Mouse (Mus musculus) heart, embryonic 12.5 days (tissue): ENCODE measurements around the gene Hcn2. TPM values are rescaled to one million over a fixed set of nuclear protein-coding genes. Genes with fewer than 3 reads are reported as not detected.
A peak's percentile ranks its signal among the peaks of the same experiment; 100 is the strongest.
"Not testable (repeated sequence)": the region's sequence is repeated elsewhere in the genome, so short reads cannot be mapped to it uniquely, and the experiment has no call there.

Experiments used
- ATAC-seq: fragments of 200-750 bp; cut with Nextera tagmentation; 2 replicates; pipeline ENCODE4 v1.8.0; 2017; ENCODE audit warnings: moderate TSS enrichment, moderate library complexity; ENCODE audit not compliant: insufficient number of reproducible peaks, low FRiP score
- H3K27ac ChIP-seq: fragments of 300-500 bp; sonication (generic); 2 replicates; pipeline ENCODE4 v1.5.1; 2016; ENCODE audit warnings: mild to moderate bottlenecking, moderate library complexity; ENCODE audit not compliant: poor library complexity, severe bottlenecking
- H3K27me3 ChIP-seq: fragments of 300-500 bp; sonication (generic); replicated peaks from 2 replicates; pipeline ENCODE4 v1.6.1; 2016; ENCODE audit warnings: mild to moderate bottlenecking, moderate library complexity
- H3K36me3 ChIP-seq: fragments of 300-500 bp; sonication (generic); 2 replicates; pipeline ENCODE4 v1.6.1; 2016; ENCODE audit warnings: mild to moderate bottlenecking, moderate library complexity
- H3K4me1 ChIP-seq: fragments of 300-500 bp; sonication (generic); replicated peaks from 2 replicates; pipeline ENCODE4 v1.6.1; 2016; ENCODE audit warnings: mild to moderate bottlenecking
- H3K4me2 ChIP-seq: fragments of 300-500 bp; sonication (generic); 2 replicates; pipeline ENCODE4 v1.6.1; 2016; ENCODE audit warnings: mild to moderate bottlenecking, moderate library complexity
- H3K4me3 ChIP-seq: fragments of 300-500 bp; sonication (generic); 2 replicates; pipeline ENCODE4 v1.5.1; 2016; ENCODE audit warnings: mild to moderate bottlenecking
- H3K9ac ChIP-seq: fragments of 300-500 bp; sonication (generic); 2 replicates; pipeline ENCODE4 v1.6.1; 2016; ENCODE audit warnings: mild to moderate bottlenecking, moderate library complexity
- H3K9me3 ChIP-seq: fragments of 300-500 bp; sonication (generic); replicated peaks from 2 replicates; pipeline ENCODE4 v1.6.1; 2016; ENCODE audit warnings: mild to moderate bottlenecking, moderate library complexity
- WGBS: fragments of 180-500 bp; shearing (Covaris S2); methylation state at CpG from one replicate; pipeline ENCODE4 v1.1.7; 2016; 5-methylcytosine and 5-hydroxymethylcytosine counted together
- polyA plus RNA-seq: library from polyadenylated mRNA; unstranded; fragments of >200 nt; fragmentation: Nextera tagmentation; extraction: Ambion mirVana; gene quantifications from 2 replicates; pipeline ENCODE4 v1.2.1, GENCODE M21; 2016

Hcn2 gene
- polyA plus RNA-seq, 1 experiment from 2014 or later: not detected

DNA sequence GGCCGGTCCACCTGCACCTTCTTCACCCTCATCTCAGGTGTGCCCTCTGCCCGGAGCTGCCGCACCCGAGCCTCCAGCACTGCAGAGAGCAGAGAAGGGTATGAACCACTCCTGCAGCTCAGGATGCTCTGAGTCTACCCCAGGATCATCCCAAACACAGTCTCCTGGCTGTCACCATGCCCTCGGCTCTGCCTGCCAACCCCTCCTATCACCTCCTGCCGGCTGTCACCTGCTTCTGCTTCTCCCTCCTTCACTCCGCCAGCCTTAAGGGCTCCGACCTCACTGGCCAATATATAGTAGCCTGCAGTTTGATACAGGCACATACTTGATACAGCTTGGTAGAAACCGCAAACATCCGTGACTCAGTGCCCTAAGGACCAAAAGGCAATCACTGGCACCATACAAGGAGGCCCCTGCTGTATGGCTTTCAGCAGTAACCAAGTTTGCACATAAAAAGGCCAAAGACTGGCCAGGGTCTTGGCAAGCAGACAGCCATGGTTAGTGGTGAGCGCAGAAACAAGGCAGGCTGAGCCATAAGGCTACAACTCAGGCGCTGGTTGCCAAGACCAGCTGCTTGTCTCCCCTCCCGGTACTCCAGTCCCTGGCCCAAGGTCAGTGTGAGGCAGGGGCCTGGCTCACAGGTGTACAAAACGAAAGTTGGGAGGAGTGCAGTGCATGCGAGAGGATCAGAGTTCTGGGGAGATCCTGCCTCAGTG, 27.4 kb downstream of the Hcn2 start:
- no peaks in the 10 kb centered on the region for H3K27me3 ChIP-seq
- no peak for ATAC-seq
- no peak overlapping the region for H3K4me3 ChIP-seq

DNA sequence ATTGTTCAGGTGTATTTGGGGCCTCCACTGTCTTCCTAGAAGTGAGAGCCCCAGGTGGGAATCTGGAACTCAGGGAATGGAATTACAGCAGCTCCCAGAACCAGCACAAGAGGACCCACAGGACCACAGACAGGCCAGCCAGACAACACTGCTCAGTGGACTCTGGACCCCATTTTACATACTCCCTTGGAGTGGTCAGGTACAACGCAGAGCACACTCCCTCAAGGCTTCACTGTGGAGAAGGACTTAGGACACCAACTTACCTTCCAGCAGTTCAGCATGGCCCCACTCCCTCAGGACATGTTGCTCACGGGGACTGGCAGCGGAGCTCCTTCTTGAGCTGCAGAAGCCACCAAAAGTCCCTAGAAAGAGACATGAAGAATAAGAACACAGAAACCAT, 29.0 kb downstream of the Hcn2 start:
- Histone ChIP-seq H3K4me3 (peak overlapping the region; percentile 75), H3K4me1 (peaks cover 12% of the 10 kb centered on the region), H3K9ac (no peak overlapping the region; the same call in 1 of the 2 replicates), H3K4me2 (peak overlapping the region; percentile 71), H3K27ac (no peak overlapping the region), H3K36me3 (peaks cover 41% of the 10 kb centered on the region), H3K27me3 (no peaks in the 10 kb centered on the region), H3K9me3 (peaks cover 17% of the 10 kb centered on the region)
- no peak for ATAC-seq
- 93% methylated on average over 3 of the region's 3 CpGs for WGBS

More for the DNA sequence above, 27.4 kb downstream of the Hcn2 start:
- H3K4me1 ChIP-seq: peaks cover 12% of the 10 kb centered on the region
- peaks cover 33% of the 10 kb centered on the region for H3K9me3 ChIP-seq
- 93% methylated on average over 15 of the region's 15 CpGs for WGBS
- H3K27ac ChIP-seq: no peak overlapping the region
- H3K9ac ChIP-seq: no peak overlapping the region
- H3K36me3 ChIP-seq: peaks cover 57% of the 10 kb centered on the region
- no peak overlapping the region for H3K4me2 ChIP-seq

DNA sequence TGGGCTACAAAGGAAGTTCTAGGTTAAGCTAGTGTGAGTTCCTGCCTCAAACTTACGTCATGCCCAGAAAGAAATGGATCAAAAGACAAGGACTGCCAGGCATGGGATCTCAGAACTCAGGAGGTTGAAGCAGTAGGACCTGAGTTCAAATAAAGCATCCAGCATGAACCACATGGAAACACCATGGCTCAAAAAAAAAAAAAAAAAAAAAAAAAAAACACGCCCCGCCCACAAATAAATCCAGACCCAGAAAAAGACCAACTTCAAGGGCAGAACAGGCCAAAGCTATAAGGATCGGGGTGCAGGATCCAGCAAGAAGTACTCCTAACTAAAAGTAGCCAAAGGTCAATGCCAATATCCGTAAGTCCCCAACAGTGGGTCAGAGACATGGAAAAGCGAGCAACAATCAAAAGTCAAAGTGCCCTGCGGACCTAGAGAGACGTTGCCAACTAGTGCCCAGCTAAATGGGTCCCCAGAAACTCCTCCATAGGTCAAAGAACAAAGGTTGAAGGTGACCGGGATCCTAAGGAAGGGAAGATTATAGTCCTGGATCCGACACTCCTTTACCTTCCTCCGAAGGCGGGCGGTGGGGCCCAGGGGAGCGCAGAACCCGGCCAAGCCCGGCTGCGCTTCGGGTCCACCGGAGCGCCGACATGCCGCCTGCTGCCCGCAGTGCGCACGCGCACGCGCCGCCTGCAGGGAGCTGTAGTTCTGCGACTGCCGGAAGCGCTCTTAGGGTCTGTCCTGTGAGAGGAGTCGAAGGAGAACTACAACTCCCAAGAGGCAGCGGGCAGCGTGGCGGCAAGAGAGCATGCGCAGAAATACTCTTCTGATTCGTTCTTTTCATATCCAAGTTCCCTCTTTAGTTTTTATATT, 29.7 kb downstream of the Hcn2 start, which contains the start of gene Polrmt:
Gene Polrmt (minus strand): TSS at position 684 of the 876 bp plus-strand sequence.
- no peak within 1 kb of the TSS for H3K27ac ChIP-seq

DNA sequence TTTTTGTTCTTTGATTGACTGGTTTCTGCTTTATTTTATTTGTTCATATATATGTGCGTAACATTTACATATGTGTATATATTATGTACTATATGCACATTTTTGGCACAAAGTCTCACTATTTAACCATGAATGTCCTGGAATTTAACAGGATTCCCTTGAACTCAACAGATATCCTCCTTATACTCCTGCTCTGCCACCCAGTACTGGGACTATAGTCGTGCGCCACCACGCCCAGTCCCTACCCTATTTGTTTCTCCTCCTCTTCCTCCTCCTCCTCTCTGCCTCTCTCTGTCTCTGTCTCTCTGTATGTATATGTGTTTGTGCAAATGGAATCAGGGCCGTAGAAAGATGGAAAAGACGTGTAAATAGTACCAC, 30.3 kb downstream of the Hcn2 start:
- H3K9ac ChIP-seq: 0 out of 2 replicates have a peak overlapping the region, but pooled peaks have one; percentile 36
- H3K4me1 ChIP-seq: peaks cover 12% of the 10 kb centered on the region
- peaks cover 28% of the 10 kb centered on the region for H3K36me3 ChIP-seq
- no peak overlapping the region for H3K27ac ChIP-seq
- WGBS: 22% methylated on average over 6 of the region's 6 CpGs
- peak overlapping the region; percentile 15; the same call in 1 of the 2 replicates for H3K4me3 ChIP-seq
- peak overlapping the region; percentile 63 for H3K4me2 ChIP-seq
- peak; percentile 55; the same call in 1 of the 2 replicates for ATAC-seq
- no peaks in the 10 kb centered on the region for H3K27me3 ChIP-seq
- H3K9me3 ChIP-seq: peaks cover 3% of the 10 kb centered on the region

More for the DNA sequence above, 29.7 kb downstream of the Hcn2 start, which contains the start of gene Polrmt:
- Histone ChIP-seq H3K4me1 (peaks cover 12% of the 10 kb centered on the region), H3K4me3 (peak within 1 kb of the TSS; percentile 75), H3K9ac (peak within 1 kb of the TSS; percentile 84), H3K9me3 (peaks cover 9% of the 10 kb centered on the region), H3K27me3 (no peaks in the 10 kb centered on the region), H3K36me3 (peaks cover 34% of the 10 kb centered on the region), H3K4me2 (peak within 1 kb of the TSS; percentile 71)
- peak; percentile 94 for ATAC-seq
- 3% methylated on average over 37 of the region's 38 CpGs for WGBS

DNA sequence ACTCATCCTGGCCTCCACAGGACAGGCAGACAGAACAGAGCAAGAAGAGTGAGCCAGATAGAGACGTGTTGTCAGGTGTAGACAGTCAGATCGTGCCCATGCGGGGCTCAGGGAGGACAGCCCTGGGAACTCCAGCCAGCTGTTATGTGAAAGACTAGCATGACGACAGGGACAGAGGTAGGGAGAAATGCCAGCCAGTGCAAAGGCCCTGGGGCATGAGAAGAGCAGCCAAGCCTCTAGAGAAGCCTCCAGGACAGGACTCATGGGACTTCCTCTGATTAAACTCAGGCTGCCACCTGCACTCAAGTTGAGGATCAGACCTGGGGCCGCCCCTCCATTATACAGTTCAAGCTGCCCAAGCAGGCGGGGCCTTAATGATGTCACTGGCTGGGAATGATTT, 32.1 kb downstream of the Hcn2 start:
- H3K4me1 ChIP-seq: peaks cover 12% of the 10 kb centered on the region
- ATAC-seq: no peak
- no peak overlapping the region for H3K9ac ChIP-seq
- no peak overlapping the region for H3K4me2 ChIP-seq
- H3K36me3 ChIP-seq: peaks cover 12% of the 10 kb centered on the region
- WGBS: 71% methylated on average over 6 of the region's 6 CpGs
- H3K4me3 ChIP-seq: no peak overlapping the region
- H3K9me3 ChIP-seq: no peaks in the 10 kb centered on the region
- no peak overlapping the region for H3K27ac ChIP-seq
- H3K27me3 ChIP-seq: no peaks in the 10 kb centered on the region

DNA sequence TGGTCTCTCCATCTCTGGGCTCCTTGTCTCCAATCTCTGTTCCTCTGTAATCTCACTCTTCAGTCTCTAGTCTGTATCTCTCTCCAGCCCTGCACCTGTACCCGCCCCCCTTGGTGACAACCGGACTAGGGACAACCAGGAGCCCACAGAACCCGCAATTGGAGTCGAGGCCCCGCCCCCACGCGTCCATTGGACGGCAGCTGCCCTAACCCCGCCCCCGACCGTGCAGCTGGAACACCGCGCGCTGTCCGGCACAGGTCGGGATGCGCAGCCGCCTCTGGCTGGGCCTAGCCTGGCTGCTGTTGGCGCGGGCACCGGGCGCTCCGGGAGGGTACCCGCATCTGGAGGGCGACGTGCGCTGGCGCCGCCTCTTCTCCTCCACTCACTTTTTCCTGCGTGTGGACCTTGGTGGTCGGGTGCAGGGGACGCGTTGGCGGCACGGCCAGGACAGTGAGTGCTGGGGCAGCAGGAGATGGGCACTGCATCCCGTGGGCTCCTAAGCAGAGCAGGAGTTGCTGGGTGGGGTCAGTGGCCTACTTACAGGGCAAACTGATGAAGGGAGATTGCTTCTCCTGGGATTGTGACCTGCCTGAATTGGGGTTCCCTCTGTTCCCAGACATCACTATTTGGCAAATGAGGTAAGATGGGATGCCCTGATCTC, 38.6 kb downstream of the Hcn2 start, which contains the start of gene Fgf22:
Gene Fgf22 (plus strand): TSS at position 221 of the 661 bp plus-strand sequence.
- Histone ChIP-seq H3K36me3 (peaks cover 39% of the 10 kb centered on the region), H3K27ac (no peak within 1 kb of the TSS), H3K9me3 (no peaks in the 10 kb centered on the region), H3K9ac (peak within 1 kb of the TSS; percentile 65), H3K4me1 (peaks cover 8% of the 10 kb centered on the region), H3K4me3 (peak within 1 kb of the TSS; percentile 42), H3K27me3 (0 out of 2 replicates have a peak, but pooled peaks cover 10% of the 10 kb centered on the region), H3K4me2 (peak within 1 kb of the TSS; percentile 82)
- WGBS: under 1% methylated on average over 36 of the region's 36 CpGs
- ATAC-seq: peak; percentile 71; the same call in 1 of the 2 replicates

DNA sequence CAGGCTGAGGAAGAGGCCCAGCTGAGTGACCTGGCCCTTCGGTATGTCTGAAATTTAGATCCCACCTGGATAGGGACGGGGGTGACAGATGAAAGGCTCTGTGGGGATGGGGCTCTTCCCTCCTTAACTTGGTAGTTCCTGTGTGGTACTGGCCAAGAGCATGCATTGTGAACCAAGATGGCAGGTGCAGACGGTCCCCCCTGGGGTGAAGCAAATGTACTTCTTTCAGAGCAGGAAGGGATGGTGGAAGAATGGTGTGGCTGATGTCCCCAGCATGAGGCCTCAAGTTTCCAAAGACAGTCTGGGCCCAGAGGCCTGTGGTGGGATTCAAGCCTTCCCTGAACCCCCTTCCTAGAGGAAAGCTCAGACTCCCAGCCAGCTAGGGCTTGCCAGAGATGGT, 39.4 kb downstream of the Hcn2 start:
- 85% methylated on average over 3 of the region's 3 CpGs for WGBS
- Histone ChIP-seq H3K27me3 (0 out of 2 replicates have a peak, but pooled peaks cover 10% of the 10 kb centered on the region), H3K4me2 (no peak overlapping the region), H3K27ac (no peak overlapping the region), H3K4me1 (peaks cover 8% of the 10 kb centered on the region), H3K9ac (no peak overlapping the region), H3K9me3 (no peaks in the 10 kb centered on the region), H3K4me3 (no peak overlapping the region), H3K36me3 (peaks cover 48% of the 10 kb centered on the region)
- ATAC-seq: no peak

DNA sequence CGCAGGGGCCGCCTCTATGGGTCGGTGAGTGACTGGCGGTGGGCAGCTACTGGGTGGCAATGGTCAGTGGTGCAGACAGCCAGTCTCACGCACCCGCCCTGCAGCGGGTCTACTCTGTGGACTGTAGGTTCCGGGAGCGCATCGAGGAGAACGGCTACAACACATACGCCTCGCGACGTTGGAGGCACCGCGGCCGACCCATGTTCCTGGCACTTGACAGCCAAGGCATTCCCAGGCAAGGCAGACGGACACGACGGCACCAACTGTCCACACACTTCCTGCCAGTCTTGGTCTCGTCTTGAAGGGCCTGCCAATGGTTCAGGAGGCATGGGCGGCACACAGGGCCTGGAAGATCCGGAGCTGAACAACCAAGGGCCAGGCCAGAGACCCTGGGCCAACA, 40.2 kb downstream of the Hcn2 start:
- H3K4me3 ChIP-seq: no peak overlapping the region
- H3K9me3 ChIP-seq: no peaks in the 10 kb centered on the region
- H3K27me3 ChIP-seq: 0 out of 2 replicates have a peak, but pooled peaks cover 10% of the 10 kb centered on the region
- H3K4me2 ChIP-seq: no peak overlapping the region
- H3K9ac ChIP-seq: no peak overlapping the region
- WGBS: 86% methylated on average over 24 of the region's 24 CpGs
- no peak for ATAC-seq
- no peak overlapping the region for H3K27ac ChIP-seq
- H3K4me1 ChIP-seq: peaks cover 8% of the 10 kb centered on the region
- H3K36me3 ChIP-seq: peaks cover 56% of the 10 kb centered on the region

DNA sequence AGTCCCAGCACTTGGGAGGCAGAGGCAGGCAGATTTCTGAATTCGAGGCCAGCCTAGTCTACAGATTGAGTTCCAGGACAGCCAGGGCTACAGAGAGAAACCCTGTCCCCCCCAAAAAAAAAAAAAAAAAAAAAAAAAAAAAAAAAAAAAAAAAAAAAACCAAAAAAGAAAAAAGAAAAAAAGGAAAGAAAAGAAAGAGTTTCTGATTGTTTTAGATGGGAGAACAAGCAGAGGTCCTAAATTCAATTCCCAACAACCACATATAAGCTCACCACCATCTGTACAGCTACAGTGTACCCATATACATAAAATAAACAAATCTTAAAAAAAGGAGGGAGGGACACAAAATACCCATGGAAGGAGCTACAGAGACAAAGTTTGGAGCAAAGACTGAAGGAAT, 43.2 kb downstream of the Hcn2 start:
- Histone ChIP-seq H3K4me1 (peaks cover 26% of the 10 kb centered on the region), H3K36me3 (peaks cover 64% of the 10 kb centered on the region)
- H3K27me3 ChIP-seq, H3K4me3 ChIP-seq, H3K9ac ChIP-seq, H3K27ac ChIP-seq, ATAC-seq, H3K4me2 ChIP-seq, H3K9me3 ChIP-seq: not testable (repeated sequence)
- 90% methylated on average over 1 of the region's 1 CpGs for WGBS

DNA sequence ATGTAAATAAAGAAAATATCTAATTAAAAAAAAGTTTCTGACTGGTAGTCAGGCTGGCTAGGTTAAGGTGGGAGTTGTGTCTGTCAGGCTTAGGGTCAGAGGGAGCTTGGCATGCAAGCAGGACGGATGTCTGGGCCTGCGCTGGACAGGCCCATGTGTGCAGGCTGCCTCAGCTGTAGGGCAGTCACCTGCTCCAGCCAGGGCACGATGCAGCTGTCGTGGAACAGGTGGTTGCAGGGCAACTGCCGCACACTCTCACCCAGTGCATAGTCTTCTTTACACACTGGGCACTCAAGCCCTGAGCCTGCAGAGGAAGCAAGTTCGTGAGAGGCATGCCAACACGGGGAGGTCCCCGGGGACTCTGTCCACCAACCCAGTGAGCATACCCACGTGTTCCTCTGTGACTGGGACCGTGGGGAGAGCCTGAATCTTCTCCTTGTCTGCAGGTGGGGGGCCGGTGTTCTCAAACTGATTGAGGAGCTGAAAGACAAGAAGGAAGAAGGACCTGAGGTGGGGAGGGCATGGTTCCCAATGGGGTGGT, 44.2 kb downstream of the Hcn2 start:
- no peak overlapping the region for H3K4me3 ChIP-seq
- H3K9ac ChIP-seq: no peak overlapping the region
- H3K27me3 ChIP-seq: 0 out of 2 replicates have a peak, but pooled peaks cover 5% of the 10 kb centered on the region
- WGBS: 91% methylated on average over 11 of the region's 11 CpGs
- no peak overlapping the region for H3K4me2 ChIP-seq
- H3K4me1 ChIP-seq: peaks cover 28% of the 10 kb centered on the region
- no peaks in the 10 kb centered on the region for H3K9me3 ChIP-seq
- H3K36me3 ChIP-seq: peaks cover 64% of the 10 kb centered on the region
- H3K27ac ChIP-seq: no peak overlapping the region
- ATAC-seq: no peak
